Mouse (Mus musculus): ENCODE results near the gene Dph1. TPM values are rescaled to one million over a fixed set of nuclear protein-coding genes. Genes with fewer than 3 reads are reported as not detected.

The Dph1 gene
- polyA plus RNA-seq, 1 experiment from 2014 or later: 29.2 TPM

GRCm38 (mm10) chr11:75197956-75198355 is 6.9 kb upstream of the Dph1 start:
- Histone ChIP-seq H3K9me3 (ENCODE audit: control insufficient read depth, low read length) (no peaks in the 10 kb centered on the region), H3K4me1 (ENCODE audit: control insufficient read depth, insufficient read depth, low read length) (peaks cover 26% of the 10 kb centered on the region), H3K9ac (ENCODE audit: low read depth, low read length) (no peak overlapping the region), H3K4me2 (replicated peaks; ENCODE audit: low read depth, low read length) (no peak overlapping the region), H3K4me3 (ENCODE audit: low read length) (no peak overlapping the region), H3K36me3 (ENCODE audit: control insufficient read depth, insufficient read depth, low read length) (no peaks in the 10 kb centered on the region), H3K27me3 (ENCODE audit: control insufficient read depth, insufficient read depth, low read length) (peaks cover 45% of the 10 kb centered on the region), H3K27ac (ENCODE audit: low read depth, low read length) (no peak overlapping the region)
- 36% methylated on average over 7 of the region's 7 CpGs for WGBS
- no peak for ATAC-seq (ENCODE audit: low FRiP score, low TSS enrichment)

GRCm38 (mm10) chr11:75196131-75196530 is 5.1 kb upstream of the Dph1 start:
- Histone ChIP-seq H3K4me3 (ENCODE audit: low read length) (no peak overlapping the region), H3K27ac (ENCODE audit: low read depth, low read length) (no peak overlapping the region), H3K36me3 (ENCODE audit: control insufficient read depth, insufficient read depth, low read length) (no peaks in the 10 kb centered on the region), H3K27me3 (ENCODE audit: control insufficient read depth, insufficient read depth, low read length) (peaks cover 46% of the 10 kb centered on the region), H3K4me1 (ENCODE audit: control insufficient read depth, insufficient read depth, low read length) (peaks cover 20% of the 10 kb centered on the region), H3K9ac (ENCODE audit: low read depth, low read length) (no peak overlapping the region), H3K9me3 (ENCODE audit: control insufficient read depth, low read length) (no peaks in the 10 kb centered on the region), H3K4me2 (replicated peaks; ENCODE audit: low read depth, low read length) (no peak overlapping the region)
- no peak for ATAC-seq (ENCODE audit: low FRiP score, low TSS enrichment)
- 57% methylated on average over 6 of the region's 6 CpGs for WGBS

GRCm38 (mm10) chr11:75194850-75195461 is 3.9 kb upstream of the Dph1 start:
- peaks cover 46% of the 10 kb centered on the region for H3K27me3 ChIP-seq (ENCODE audit: control insufficient read depth, insufficient read depth, low read length)
- no peaks in the 10 kb centered on the region for H3K9me3 ChIP-seq (ENCODE audit: control insufficient read depth, low read length)
- H3K4me1 ChIP-seq (ENCODE audit: control insufficient read depth, insufficient read depth, low read length): peaks cover 20% of the 10 kb centered on the region
- H3K27ac ChIP-seq (ENCODE audit: low read depth, low read length): no peak overlapping the region
- peak overlapping the region; percentile 87 for H3K4me2 ChIP-seq (replicated peaks; ENCODE audit: low read depth, low read length)
- peak overlapping the region; percentile 55 for H3K4me3 ChIP-seq (ENCODE audit: low read length)
- peak overlapping the region; percentile 59; the same call in 1 of the 2 replicates for H3K9ac ChIP-seq (ENCODE audit: low read depth, low read length)
- ATAC-seq (ENCODE audit: low FRiP score, low TSS enrichment): peak; percentile 8; the same call in 1 of the 2 replicates
- no peaks in the 10 kb centered on the region for H3K36me3 ChIP-seq (ENCODE audit: control insufficient read depth, insufficient read depth, low read length)
- 1% methylated on average over 39 of the region's 39 CpGs for WGBS

GRCm38 (mm10) chr11:75194121-75194849 is 3.2 kb upstream of the Dph1 start:
- peaks cover 25% of the 10 kb centered on the region for H3K4me1 ChIP-seq (ENCODE audit: control insufficient read depth, insufficient read depth, low read length)
- WGBS: under 1% methylated on average over 52 of the region's 52 CpGs
- no peak; the same call in 1 of the 2 replicates for ATAC-seq (ENCODE audit: low FRiP score, low TSS enrichment)
- H3K27me3 ChIP-seq (ENCODE audit: control insufficient read depth, insufficient read depth, low read length): peaks cover 46% of the 10 kb centered on the region
- no peak overlapping the region for H3K27ac ChIP-seq (ENCODE audit: low read depth, low read length)
- peak overlapping the region; percentile 55 for H3K4me3 ChIP-seq (ENCODE audit: low read length)
- no peaks in the 10 kb centered on the region for H3K36me3 ChIP-seq (ENCODE audit: control insufficient read depth, insufficient read depth, low read length)
- H3K4me2 ChIP-seq (replicated peaks; ENCODE audit: low read depth, low read length): peak overlapping the region; percentile 87
- no peaks in the 10 kb centered on the region for H3K9me3 ChIP-seq (ENCODE audit: control insufficient read depth, low read length)
- peak overlapping the region; percentile 59 for H3K9ac ChIP-seq (ENCODE audit: low read depth, low read length)

GRCm38 (mm10) chr11:75193256-75194071 is 2.4 kb upstream of the Dph1 start, which contains the start of gene Rtn4rl1:
TSS of gene Rtn4rl1 (plus strand) at chr11:75193783.
- no peaks in the 10 kb centered on the region for H3K9me3 ChIP-seq (ENCODE audit: control insufficient read depth, low read length)
- ATAC-seq (ENCODE audit: low FRiP score, low TSS enrichment): peak; percentile 19; the same call in 1 of the 2 replicates
- H3K4me1 ChIP-seq (ENCODE audit: control insufficient read depth, insufficient read depth, low read length): peaks cover 27% of the 10 kb centered on the region
- peak within 1 kb of the TSS; percentile 55 for H3K4me3 ChIP-seq (ENCODE audit: low read length)
- H3K27me3 ChIP-seq (ENCODE audit: control insufficient read depth, insufficient read depth, low read length): peaks cover 46% of the 10 kb centered on the region
- H3K4me2 ChIP-seq (replicated peaks; ENCODE audit: low read depth, low read length): peak within 1 kb of the TSS; percentile 87
- H3K36me3 ChIP-seq (ENCODE audit: control insufficient read depth, insufficient read depth, low read length): no peaks in the 10 kb centered on the region
- under 1% methylated on average over 81 of the region's 84 CpGs for WGBS
- no peak within 1 kb of the TSS for H3K27ac ChIP-seq (ENCODE audit: low read depth, low read length)
- peak within 1 kb of the TSS; percentile 59 for H3K9ac ChIP-seq (ENCODE audit: low read depth, low read length)

- ATAC-seq (ENCODE audit: low FRiP score, low TSS enrichment): peak; percentile 51
- H3K4me1 ChIP-seq (ENCODE audit: control insufficient read depth, insufficient read depth, low read length): peaks cover 27% of the 10 kb centered on the region
- peak overlapping the region; percentile 87 for H3K4me2 ChIP-seq (replicated peaks; ENCODE audit: low read depth, low read length)
- H3K36me3 ChIP-seq (ENCODE audit: control insufficient read depth, insufficient read depth, low read length): no peaks in the 10 kb centered on the region
- H3K9me3 ChIP-seq (ENCODE audit: control insufficient read depth, low read length): no peaks in the 10 kb centered on the region
- H3K27ac ChIP-seq (ENCODE audit: low read depth, low read length): no peak overlapping the region
- H3K9ac ChIP-seq (ENCODE audit: low read depth, low read length): no peak overlapping the region; the same call in 1 of the 2 replicates
- peak overlapping the region; percentile 55 for H3K4me3 ChIP-seq (ENCODE audit: low read length)
- WGBS: 24% methylated on average over 13 of the region's 13 CpGs
- peaks cover 46% of the 10 kb centered on the region for H3K27me3 ChIP-seq (ENCODE audit: control insufficient read depth, insufficient read depth, low read length)
These were observed 1.5 kb upstream of the Dph1 start for GRCm38 (mm10) chr11:75192336-75193214.

GRCm38 (mm10) chr11:75191841-75192240 is 800 bp upstream of the Dph1 start:
- 62% methylated on average over 6 of the region's 6 CpGs for WGBS
- Histone ChIP-seq H3K9me3 (ENCODE audit: control insufficient read depth, low read length) (no peaks in the 10 kb centered on the region), H3K4me2 (replicated peaks; ENCODE audit: low read depth, low read length) (no peak overlapping the region), H3K27ac (ENCODE audit: low read depth, low read length) (no peak overlapping the region), H3K27me3 (ENCODE audit: control insufficient read depth, insufficient read depth, low read length) (peaks cover 40% of the 10 kb centered on the region), H3K4me3 (ENCODE audit: low read length) (no peak overlapping the region), H3K36me3 (ENCODE audit: control insufficient read depth, insufficient read depth, low read length) (no peaks in the 10 kb centered on the region), H3K9ac (ENCODE audit: low read depth, low read length) (no peak overlapping the region), H3K4me1 (ENCODE audit: control insufficient read depth, insufficient read depth, low read length) (peaks cover 27% of the 10 kb centered on the region)
- no peak for ATAC-seq (ENCODE audit: low FRiP score, low TSS enrichment)

GRCm38 (mm10) chr11:75190371-75190724 is 693 bp downstream of the Dph1 start:
- peak; percentile 70; the same call in 1 of the 2 replicates for ATAC-seq (ENCODE audit: low FRiP score, low TSS enrichment)
- 1% methylated on average over 24 of the region's 24 CpGs for WGBS
- Histone ChIP-seq H3K4me1 (ENCODE audit: control insufficient read depth, insufficient read depth, low read length) (peaks cover 27% of the 10 kb centered on the region), H3K4me3 (ENCODE audit: low read length) (peak overlapping the region; percentile 92), H3K27me3 (ENCODE audit: control insufficient read depth, insufficient read depth, low read length) (peaks cover 25% of the 10 kb centered on the region), H3K27ac (ENCODE audit: low read depth, low read length) (no peak overlapping the region), H3K4me2 (replicated peaks; ENCODE audit: low read depth, low read length) (peak overlapping the region; percentile 88), H3K9ac (ENCODE audit: low read depth, low read length) (peak overlapping the region; percentile 76), H3K9me3 (ENCODE audit: control insufficient read depth, low read length) (no peaks in the 10 kb centered on the region), H3K36me3 (ENCODE audit: control insufficient read depth, insufficient read depth, low read length) (peaks cover 4% of the 10 kb centered on the region; the same call in 1 of the 2 replicates)

Measured in kidney, embryonic 14.5 days (tissue).